Mouse (Mus musculus) stomach, postnatal 0 days (tissue): ENCODE results near the gene Atp5g1. TPM values are rescaled to one million over a fixed set of nuclear protein-coding genes. Genes with fewer than 3 reads are reported as not detected.
"Not testable (repeated sequence)": the region's sequence is repeated elsewhere in the genome, so short reads cannot be mapped to it uniquely, and the experiment has no call there.

ENCODE experiments used
- ATAC-seq: fragments of 200-750 bp; cut with Nextera tagmentation; 2 replicates; pipeline ENCODE4 v1.8.0; 2017; ENCODE audit not compliant: low FRiP score, low TSS enrichment
- DNase-seq: peaks from one replicate; pipeline ENCODE4 v3.0.0-alpha.2; 2016; ENCODE audit warnings: low spot score
- H3K27ac ChIP-seq: fragments of 300-500 bp; sonication (generic); replicated peaks from 2 replicates; pipeline ENCODE4 v1.5.1; 2014; ENCODE audit warnings: mild to moderate bottlenecking, control low read depth
- H3K27me3 ChIP-seq: fragments of 300-500 bp; sonication (generic); 2 replicates; pipeline ENCODE4 v1.6.1; 2014; ENCODE audit warnings: low read length; ENCODE audit not compliant: control insufficient read depth, insufficient read depth
- H3K36me3 ChIP-seq: fragments of 300-500 bp; sonication (generic); 2 replicates; pipeline ENCODE4 v1.6.1; 2014; ENCODE audit warnings: low read length, mixed read lengths; ENCODE audit not compliant: control insufficient read depth, insufficient read depth
- H3K4me1 ChIP-seq: fragments of 300-500 bp; sonication (generic); replicated peaks from 2 replicates; pipeline ENCODE4 v1.6.1; 2014; ENCODE audit warnings: antibody characterized with exemption; ENCODE audit not compliant: control insufficient read depth, insufficient read depth
- H3K4me2 ChIP-seq: fragments of 300-500 bp; sonication (generic); replicated peaks from 2 replicates; pipeline ENCODE4 v1.6.1; 2014; ENCODE audit warnings: low read depth, mild to moderate bottlenecking, control low read depth, moderate library complexity
- H3K4me3 ChIP-seq: fragments of 300-500 bp; sonication (generic); 2 replicates; pipeline ENCODE4 v1.5.1; 2014; ENCODE audit warnings: low read depth, low read length, control low read depth
- H3K9ac ChIP-seq: fragments of 300-500 bp; sonication (generic); 2 replicates; pipeline ENCODE4 v1.6.1; 2014; ENCODE audit warnings: mild to moderate bottlenecking, low read length, control low read depth, mixed read lengths
- H3K9me3 ChIP-seq: fragments of 300-500 bp; sonication (generic); 2 replicates; pipeline ENCODE4 v1.6.1; 2016; ENCODE audit warnings: low read length; ENCODE audit not compliant: control insufficient read depth
- CTCF ChIP-seq: IDR thresholded peaks from 2 replicates; pipeline ENCODE4 v1.5.1; 2016; ENCODE audit warnings: antibody characterized with exemption, low read depth, mild to moderate bottlenecking, moderate library complexity
- EP300 ChIP-seq: optimal IDR thresholded peaks from 2 replicates; pipeline ENCODE3; 2016; ENCODE audit warnings: antibody characterized with exemption
- WGBS: fragments of 180-500 bp; shearing (Covaris S2); extraction: QIAGEN DNeasy Blood & Tissue Kit; methylation state at CpG from one replicate; pipeline ENCODE4 v1.1.7; 2014; 5-methylcytosine and 5-hydroxymethylcytosine counted together
- polyA plus RNA-seq: library from polyadenylated mRNA; unstranded; fragments of >200 nt; fragmentation: Nextera tagmentation; extraction: Ambion mirVana; gene quantifications from 2 replicates; pipeline ENCODE4 v1.2.1, GENCODE M21; 2015

Gene Atp5g1
- polyA plus RNA-seq, 1 experiment from 2014 or later, result 1,182 TPM

DNA sequence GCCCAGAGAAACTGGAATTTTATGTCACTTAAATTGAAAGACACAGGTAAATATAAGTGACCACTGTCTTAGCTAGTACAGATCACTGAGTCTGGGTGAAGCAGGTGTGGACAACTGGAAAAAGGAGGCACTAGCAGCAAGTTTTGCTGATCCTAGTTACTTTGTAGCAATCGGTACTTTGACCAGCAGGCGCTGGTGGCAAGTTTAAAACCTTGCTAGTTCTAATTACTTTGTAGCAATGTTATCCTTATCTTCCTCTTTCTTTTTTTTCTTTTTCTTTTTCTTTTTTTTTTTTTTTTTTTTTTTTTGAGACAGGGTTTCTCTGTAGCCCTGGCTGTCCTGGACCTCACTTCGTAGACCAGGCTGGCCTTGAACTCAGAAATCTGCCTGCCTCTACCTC, 40.6 kb upstream of the Atp5g1 start:
- H3K27ac ChIP-seq, result no peak overlapping the region
- no peaks in the 10 kb centered on the region for H3K9me3 ChIP-seq
- H3K36me3 ChIP-seq, result no peaks in the 10 kb centered on the region
- ATAC-seq (no peak), DNase-seq (no peak)
- 91% methylated on average over 3 of the region's 3 CpGs for WGBS
- no peak overlapping the region for H3K4me3 ChIP-seq
- no peak for TF ChIP-seq CTCF
- H3K9ac ChIP-seq, result no peak overlapping the region
- H3K4me1 ChIP-seq, result no peaks in the 10 kb centered on the region
- no peaks in the 10 kb centered on the region for H3K27me3 ChIP-seq
- H3K4me2 ChIP-seq, result no peak overlapping the region

DNA sequence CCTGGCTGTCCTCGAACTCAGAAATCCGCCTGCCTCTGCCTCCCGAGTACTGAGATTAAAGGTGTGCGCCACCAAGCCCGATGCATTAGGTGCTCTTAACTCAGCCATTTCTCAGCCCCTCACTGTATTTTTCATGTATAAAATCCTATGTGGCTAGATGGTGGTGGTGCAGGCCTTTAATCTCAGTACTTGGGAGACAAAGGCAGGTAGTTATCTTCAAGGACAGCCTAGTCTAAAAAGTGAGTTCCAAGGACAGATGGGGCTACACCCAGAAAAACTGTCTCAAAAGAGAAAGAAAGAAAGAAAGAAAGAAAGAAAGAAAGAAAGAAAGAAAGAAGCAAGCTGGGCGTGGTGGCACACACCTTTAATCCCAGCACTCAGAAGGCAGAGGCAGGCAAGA, 39.9 kb upstream of the Atp5g1 start:
- TF ChIP-seq CTCF, result no peak
- H3K27me3 ChIP-seq, result no peaks in the 10 kb centered on the region
- no peak for DNase-seq
- H3K4me3 ChIP-seq, result no peak overlapping the region
- no peaks in the 10 kb centered on the region for H3K36me3 ChIP-seq
- no peak overlapping the region for H3K9ac ChIP-seq
- H3K4me2 ChIP-seq, result no peak overlapping the region
- no peaks in the 10 kb centered on the region for H3K9me3 ChIP-seq
- no peak overlapping the region for H3K27ac ChIP-seq
- 89% methylated on average over 6 of the region's 6 CpGs for WGBS
- no peaks in the 10 kb centered on the region for H3K4me1 ChIP-seq
- no peak for ATAC-seq

DNA sequence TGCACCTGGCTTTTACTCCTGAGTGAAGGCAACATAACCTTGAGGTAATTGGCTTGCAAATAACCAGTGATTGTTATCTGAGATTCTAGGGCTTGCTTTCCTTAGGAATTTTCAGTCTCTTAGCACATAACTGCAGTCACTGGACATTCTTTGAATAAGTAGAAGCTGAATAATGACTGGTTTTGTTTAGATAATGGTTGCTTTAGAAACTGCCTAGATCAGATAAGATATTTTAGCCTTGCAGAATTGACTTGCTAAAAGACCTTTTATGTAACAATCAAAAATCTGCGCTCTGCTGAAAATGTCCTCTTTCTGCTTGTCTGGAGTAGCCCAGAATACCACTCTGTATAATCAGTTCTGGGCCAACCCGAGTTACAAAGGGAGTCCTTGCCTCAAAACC, 38.6 kb upstream of the Atp5g1 start:
- H3K27ac ChIP-seq, result no peak overlapping the region
- no peaks in the 10 kb centered on the region for H3K36me3 ChIP-seq
- no peaks in the 10 kb centered on the region for H3K27me3 ChIP-seq
- no peak for DNase-seq
- no peaks in the 10 kb centered on the region for H3K4me1 ChIP-seq
- H3K4me2 ChIP-seq, result no peak overlapping the region
- 32% methylated on average over 2 of the region's 2 CpGs for WGBS
- no peak overlapping the region for H3K9ac ChIP-seq
- H3K4me3 ChIP-seq, result no peak overlapping the region
- ATAC-seq, result no peak
- H3K9me3 ChIP-seq, result no peaks in the 10 kb centered on the region
- TF ChIP-seq EP300, result no peak
- TF ChIP-seq CTCF, result no peak

DNA sequence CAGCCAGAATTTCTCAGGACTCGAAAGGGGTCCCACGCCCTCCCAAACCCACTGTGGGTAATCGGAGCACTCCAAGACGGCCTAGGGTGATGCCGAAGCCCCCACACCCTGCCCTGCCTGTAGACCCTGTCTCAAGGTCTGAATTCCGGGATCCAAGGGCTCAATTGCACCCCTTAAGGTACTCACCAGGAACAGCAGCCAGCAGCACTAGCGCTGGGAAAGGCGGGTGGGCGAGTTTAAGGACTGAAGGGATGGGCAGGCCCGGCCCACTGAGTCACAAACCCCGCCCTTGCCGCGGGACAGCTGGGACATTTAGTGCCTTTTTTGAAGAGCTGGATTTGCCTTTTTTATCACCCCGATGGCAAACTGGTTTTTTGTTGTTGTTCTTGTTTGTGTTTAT, 36.3 kb upstream of the Atp5g1 start, which contains the start of gene Calcoco2:
Gene Calcoco2 (minus strand): TSS at position 214 of the 400 bp plus-strand sequence.
- Histone ChIP-seq H3K36me3 (no peaks in the 10 kb centered on the region), H3K9ac (no peak within 1 kb of the TSS), H3K27me3 (no peaks in the 10 kb centered on the region), H3K27ac (no peak within 1 kb of the TSS), H3K4me2 (no peak within 1 kb of the TSS), H3K4me1 (no peaks in the 10 kb centered on the region), H3K9me3 (no peaks in the 10 kb centered on the region), H3K4me3 (no peak within 1 kb of the TSS)
- TF ChIP-seq EP300 (no peak), CTCF (0 out of 2 replicates have a peak, but pooled peaks have one; percentile 21)
- no peak for ATAC-seq
- DNase-seq, result no peak
- WGBS, result 47% methylated on average over 14 of the region's 14 CpGs

DNA sequence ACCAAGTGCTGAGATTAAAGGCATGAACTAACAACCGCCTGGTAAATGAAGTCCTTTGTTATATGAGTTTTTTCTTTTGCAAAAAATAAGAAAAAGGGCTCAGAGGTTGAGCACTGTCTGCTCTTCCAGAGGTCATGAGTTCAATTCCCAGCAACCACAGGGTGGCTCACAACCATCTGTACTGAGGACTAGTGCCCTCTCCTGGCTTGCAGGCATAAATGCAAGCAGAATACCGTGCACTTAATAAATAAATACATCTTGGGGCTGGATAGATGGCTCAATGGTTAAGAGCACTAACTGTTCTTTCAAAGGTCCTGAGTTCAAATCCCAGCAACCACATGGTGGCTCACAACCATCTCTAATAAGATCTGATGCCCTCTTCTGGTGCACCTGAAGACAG, 35.5 kb upstream of the Atp5g1 start:
- not testable (repeated sequence) for DNase-seq, H3K9ac ChIP-seq, H3K36me3 ChIP-seq, H3K27ac ChIP-seq, H3K9me3 ChIP-seq, H3K4me2 ChIP-seq, H3K27me3 ChIP-seq, H3K4me1 ChIP-seq, H3K4me3 ChIP-seq, ATAC-seq
- 57% methylated on average over 2 of the region's 2 CpGs for WGBS
- TF ChIP-seq CTCF, result peak; percentile 33

GRCm38 (mm10) chr11:96108376-96108775, 32.9 kb upstream of the Atp5g1 start:
- WGBS, result 46% methylated on average over 1 of the region's 1 CpGs
- no peak for TF ChIP-seq EP300
- TF ChIP-seq CTCF, result no peak
- Histone ChIP-seq H3K4me2 (no peak overlapping the region), H3K27ac (no peak overlapping the region), H3K9me3 (no peaks in the 10 kb centered on the region), H3K4me1 (no peaks in the 10 kb centered on the region), H3K9ac (no peak overlapping the region), H3K27me3 (no peaks in the 10 kb centered on the region), H3K4me3 (no peak overlapping the region), H3K36me3 (no peaks in the 10 kb centered on the region)
- ATAC-seq (no peak), DNase-seq (no peak)
